Mouse (Mus musculus): Measurements from ENCODE around the gene Tmem131l. TPM values are rescaled to one million over a fixed set of nuclear protein-coding genes. Genes with fewer than 3 reads are reported as not detected.
A peak's percentile ranks its signal among the peaks of the same experiment; 100 is the strongest.

Gene Tmem131l
- polyA plus RNA-seq, 1 experiment from 2014 or later: 18.4 TPM

DNA sequence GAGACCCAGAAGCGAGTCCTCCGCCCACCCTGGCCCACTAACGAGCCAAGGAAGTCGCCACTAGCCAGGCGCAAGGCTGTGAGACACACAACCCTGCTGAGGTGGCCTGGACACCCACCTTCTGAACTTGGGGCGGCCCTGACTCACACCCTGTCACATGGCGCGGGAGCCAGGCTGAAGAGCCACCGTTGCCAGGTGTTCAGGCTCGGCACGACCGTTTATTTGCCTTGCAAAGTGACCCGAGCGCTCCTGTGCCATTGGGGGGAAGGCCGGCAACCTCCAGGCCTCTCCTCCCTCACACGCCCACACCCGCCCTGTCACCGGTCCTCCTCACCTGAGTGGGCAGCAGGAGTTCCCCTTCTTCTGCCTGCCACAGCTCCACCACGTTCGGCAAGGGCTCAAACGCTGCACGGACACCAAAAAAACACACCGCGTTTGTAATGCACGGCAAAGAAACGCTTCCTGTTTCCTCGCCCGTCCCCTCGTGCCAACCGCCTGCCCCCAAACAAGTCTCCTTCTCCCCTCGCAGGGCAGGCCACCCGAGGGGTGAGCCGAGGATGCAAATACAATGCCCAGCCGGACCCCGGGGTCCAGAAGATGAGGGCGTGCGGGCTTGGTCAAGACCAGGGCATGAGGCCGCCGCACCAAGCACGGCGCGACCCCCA, 862 bp downstream of the Tmem131l start:
- Histone ChIP-seq H3K36me3 (ENCODE audit: insufficient read depth, low read length) (no peaks in the 10 kb centered on the region), H3K9me3 (ENCODE audit: low read length) (no peaks in the 10 kb centered on the region), H3K27me3 (replicated peaks; ENCODE audit: insufficient read depth, low read length) (no peaks in the 10 kb centered on the region), H3K4me2 (replicated peaks; ENCODE audit: low read depth, low read length) (peak overlapping the region; percentile 96), H3K4me3 (ENCODE audit: low read depth, low read length) (peak overlapping the region; percentile 95), H3K9ac (replicated peaks; ENCODE audit: low read depth) (peak overlapping the region; percentile 65), H3K27ac (ENCODE audit: low read length) (peak overlapping the region; percentile 90), H3K4me1 (ENCODE audit: insufficient read depth, low read depth, low read length) (peaks cover 14% of the 10 kb centered on the region; the same call in 1 of the 2 replicates)
- DNase-seq (ENCODE audit: low spot score): peak; percentile 84
- peak; percentile 61 for ATAC-seq
- TF ChIP-seq CTCF (IDR thresholded peaks at IDR 0.05) (no peak), EP300 (IDR thresholded peaks at IDR 0.05) (no peak)
- WGBS: 2% methylated on average over 41 of the region's 42 CpGs

GRCm38 (mm10) chr3:84038126-84038525, 1.8 kb downstream of the Tmem131l start:
- no peak for TF ChIP-seq EP300 (IDR thresholded peaks at IDR 0.05)
- no peak for TF ChIP-seq CTCF (IDR thresholded peaks at IDR 0.05)

DNA sequence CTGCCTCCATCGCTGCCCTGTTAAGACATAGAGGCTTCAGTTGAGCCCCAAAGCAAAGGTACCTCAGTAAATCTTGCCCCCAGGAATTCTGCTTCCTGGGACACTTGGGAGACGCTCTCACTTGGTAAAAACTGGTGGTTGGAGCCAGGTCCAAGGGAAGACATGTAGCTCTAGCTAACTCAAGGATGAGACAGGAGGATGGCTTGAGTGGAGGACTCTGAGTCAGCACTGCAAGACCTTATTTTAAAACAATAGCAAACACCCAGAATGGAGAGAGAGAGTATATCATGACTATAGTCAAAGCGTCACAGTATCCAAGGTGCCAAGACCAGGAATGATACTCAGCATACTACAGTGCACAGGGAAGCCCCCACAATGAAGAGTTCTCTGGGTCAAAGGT, 2.4 kb downstream of the Tmem131l start:
- Histone ChIP-seq H3K27ac (ENCODE audit: low read length) (no peak overlapping the region), H3K4me3 (ENCODE audit: low read depth, low read length) (no peak overlapping the region), H3K27me3 (replicated peaks; ENCODE audit: insufficient read depth, low read length) (no peaks in the 10 kb centered on the region), H3K4me1 (ENCODE audit: insufficient read depth, low read depth, low read length) (peaks cover 14% of the 10 kb centered on the region; the same call in 1 of the 2 replicates), H3K9me3 (ENCODE audit: low read length) (no peaks in the 10 kb centered on the region), H3K9ac (replicated peaks; ENCODE audit: low read depth) (no peak overlapping the region), H3K4me2 (replicated peaks; ENCODE audit: low read depth, low read length) (no peak overlapping the region), H3K36me3 (ENCODE audit: insufficient read depth, low read length) (no peaks in the 10 kb centered on the region)
- no peak for TF ChIP-seq EP300 (IDR thresholded peaks at IDR 0.05)
- TF ChIP-seq CTCF (IDR thresholded peaks at IDR 0.05): no peak
- 78% methylated on average over 3 of the region's 3 CpGs for WGBS
- ATAC-seq (no peak), DNase-seq (ENCODE audit: low spot score) (no peak)

More at GRCm38 (mm10) chr3:84038126-84038525, 1.8 kb downstream of the Tmem131l start:
- WGBS: 19% methylated on average over 1 of the region's 1 CpGs
- DNase-seq (ENCODE audit: low spot score) (no peak), ATAC-seq (no peak)
- H3K4me3 ChIP-seq (ENCODE audit: low read depth, low read length): peak overlapping the region; percentile 95; the same call in 1 of the 2 replicates
- peaks cover 14% of the 10 kb centered on the region; the same call in 1 of the 2 replicates for H3K4me1 ChIP-seq (ENCODE audit: insufficient read depth, low read depth, low read length)
- no peaks in the 10 kb centered on the region for H3K27me3 ChIP-seq (replicated peaks; ENCODE audit: insufficient read depth, low read length)
- no peak overlapping the region for H3K9ac ChIP-seq (replicated peaks; ENCODE audit: low read depth)
- H3K27ac ChIP-seq (ENCODE audit: low read length): no peak overlapping the region
- peak overlapping the region; percentile 96 for H3K4me2 ChIP-seq (replicated peaks; ENCODE audit: low read depth, low read length)
- H3K36me3 ChIP-seq (ENCODE audit: insufficient read depth, low read length): no peaks in the 10 kb centered on the region
- H3K9me3 ChIP-seq (ENCODE audit: low read length): no peaks in the 10 kb centered on the region

- Histone ChIP-seq H3K9ac (replicated peaks; ENCODE audit: low read depth) (no peak overlapping the region), H3K36me3 (ENCODE audit: insufficient read depth, low read length) (no peaks in the 10 kb centered on the region), H3K9me3 (ENCODE audit: low read length) (no peaks in the 10 kb centered on the region), H3K4me2 (replicated peaks; ENCODE audit: low read depth, low read length) (no peak overlapping the region), H3K27ac (ENCODE audit: low read length) (no peak overlapping the region), H3K4me1 (ENCODE audit: insufficient read depth, low read depth, low read length) (peaks cover 14% of the 10 kb centered on the region; the same call in 1 of the 2 replicates), H3K27me3 (replicated peaks; ENCODE audit: insufficient read depth, low read length) (no peaks in the 10 kb centered on the region), H3K4me3 (ENCODE audit: low read depth, low read length) (no peak overlapping the region)
- ATAC-seq (no peak), DNase-seq (ENCODE audit: low spot score) (no peak)
- 86% methylated on average over 4 of the region's 4 CpGs for WGBS
- TF ChIP-seq EP300 (IDR thresholded peaks at IDR 0.05) (no peak), CTCF (IDR thresholded peaks at IDR 0.05) (no peak)
Measured at GRCm38 (mm10) chr3:84036866-84037265, 3.1 kb downstream of the Tmem131l start.

DNA sequence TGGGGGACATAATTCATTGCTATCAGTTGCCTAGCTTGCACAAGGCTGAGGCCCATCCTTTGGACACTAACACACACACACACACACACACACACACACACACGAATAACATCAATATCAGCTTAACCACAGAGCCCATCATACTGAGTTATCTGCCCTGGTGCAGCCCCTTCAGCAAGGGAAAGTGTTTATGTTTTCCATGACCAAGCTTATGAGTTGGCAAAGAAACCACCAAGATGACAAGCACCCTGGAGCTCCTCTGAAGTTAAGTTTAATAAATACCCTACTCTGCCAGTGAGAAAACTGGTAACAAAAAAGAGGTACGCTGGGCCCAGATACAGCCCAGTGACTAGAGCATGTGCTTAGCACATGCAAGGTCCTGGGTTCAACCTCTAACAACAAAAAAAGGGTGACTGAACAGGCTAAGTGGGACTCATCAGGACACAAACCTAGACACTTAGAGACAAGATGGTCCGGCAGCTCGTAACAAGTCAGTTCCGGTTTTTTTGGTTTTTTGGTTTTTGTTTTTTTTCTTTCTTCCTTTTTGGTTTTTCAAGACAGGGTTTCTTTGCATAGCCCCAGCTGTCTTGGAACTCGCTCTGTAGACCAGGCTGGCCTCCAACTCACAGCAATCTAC, 4.1 kb downstream of the Tmem131l start:
- H3K27me3 ChIP-seq (replicated peaks; ENCODE audit: insufficient read depth, low read length): no peaks in the 10 kb centered on the region
- 87% methylated on average over 6 of the region's 6 CpGs for WGBS
- H3K4me3 ChIP-seq (ENCODE audit: low read depth, low read length): no peak overlapping the region
- no peak for TF ChIP-seq EP300 (IDR thresholded peaks at IDR 0.05)
- no peak for TF ChIP-seq CTCF (IDR thresholded peaks at IDR 0.05)
- H3K27ac ChIP-seq (ENCODE audit: low read length): no peak overlapping the region
- peaks cover 14% of the 10 kb centered on the region; the same call in 1 of the 2 replicates for H3K4me1 ChIP-seq (ENCODE audit: insufficient read depth, low read depth, low read length)
- ATAC-seq: no peak
- no peak for DNase-seq (ENCODE audit: low spot score)
- no peak overlapping the region for H3K9ac ChIP-seq (replicated peaks; ENCODE audit: low read depth)
- H3K4me2 ChIP-seq (replicated peaks; ENCODE audit: low read depth, low read length): no peak overlapping the region
- peaks cover under 1% of the 10 kb centered on the region; the same call in 1 of the 2 replicates for H3K36me3 ChIP-seq (ENCODE audit: insufficient read depth, low read length)
- no peaks in the 10 kb centered on the region for H3K9me3 ChIP-seq (ENCODE audit: low read length)

GRCm38 (mm10) chr3:84034115-84034780, 5.7 kb downstream of the Tmem131l start:
- H3K4me2 ChIP-seq (replicated peaks; ENCODE audit: low read depth, low read length): no peak overlapping the region
- no peak for TF ChIP-seq EP300 (IDR thresholded peaks at IDR 0.05)
- no peak for TF ChIP-seq CTCF (IDR thresholded peaks at IDR 0.05)
- H3K4me3 ChIP-seq (ENCODE audit: low read depth, low read length): no peak overlapping the region
- H3K36me3 ChIP-seq (ENCODE audit: insufficient read depth, low read length): peaks cover 10% of the 10 kb centered on the region; the same call in 1 of the 2 replicates
- no peak overlapping the region for H3K27ac ChIP-seq (ENCODE audit: low read length)
- H3K4me1 ChIP-seq (ENCODE audit: insufficient read depth, low read depth, low read length): peaks cover 12% of the 10 kb centered on the region; the same call in 1 of the 2 replicates
- no peaks in the 10 kb centered on the region for H3K9me3 ChIP-seq (ENCODE audit: low read length)
- H3K27me3 ChIP-seq (replicated peaks; ENCODE audit: insufficient read depth, low read length): no peaks in the 10 kb centered on the region
- no peak for ATAC-seq
- WGBS: 58% methylated on average over 5 of the region's 5 CpGs
- H3K9ac ChIP-seq (replicated peaks; ENCODE audit: low read depth): no peak overlapping the region
- DNase-seq (ENCODE audit: low spot score): no peak

Data from lung, postnatal 0 days (tissue).